Mouse (Mus musculus): ENCODE measurements around the gene Olfr596. TPM values are rescaled to one million over a fixed set of nuclear protein-coding genes. Genes with fewer than 3 reads are reported as not detected.
"Not testable (repeated sequence)": the region's sequence is repeated elsewhere in the genome, so short reads cannot be mapped to it uniquely, and the experiment has no call there.

Olfr596 gene
- not detected in 2 replicates for polyA plus RNA-seq (2012)

GRCm38 (mm10) chr7:103305348-103305747 is at the start of gene Olfr596:
Gene Olfr596 (plus strand): TSS chr7:103305648.
- H3K9me3 ChIP-seq (ENCODE audit: control insufficient read depth, low read length); H3K4me1 ChIP-seq (ENCODE audit: control insufficient read depth); H3K27me3 ChIP-seq (ENCODE audit: control insufficient read depth); H3K36me3 ChIP-seq (ENCODE audit: control insufficient read depth); H3K4me3 ChIP-seq (replicated peaks): not testable (repeated sequence)

GRCm38 (mm10) chr7:103316015-103316414 is 10.6 kb downstream of the Olfr596 start, which contains the start of gene Olfr597:
Gene Olfr597 (plus strand): TSS chr7:103316315.
- not testable (repeated sequence) for H3K4me1 ChIP-seq (ENCODE audit: control insufficient read depth); H3K9me3 ChIP-seq (ENCODE audit: control insufficient read depth, low read length); H3K36me3 ChIP-seq (ENCODE audit: control insufficient read depth); H3K4me3 ChIP-seq (replicated peaks); H3K27me3 ChIP-seq (ENCODE audit: control insufficient read depth)

DNA sequence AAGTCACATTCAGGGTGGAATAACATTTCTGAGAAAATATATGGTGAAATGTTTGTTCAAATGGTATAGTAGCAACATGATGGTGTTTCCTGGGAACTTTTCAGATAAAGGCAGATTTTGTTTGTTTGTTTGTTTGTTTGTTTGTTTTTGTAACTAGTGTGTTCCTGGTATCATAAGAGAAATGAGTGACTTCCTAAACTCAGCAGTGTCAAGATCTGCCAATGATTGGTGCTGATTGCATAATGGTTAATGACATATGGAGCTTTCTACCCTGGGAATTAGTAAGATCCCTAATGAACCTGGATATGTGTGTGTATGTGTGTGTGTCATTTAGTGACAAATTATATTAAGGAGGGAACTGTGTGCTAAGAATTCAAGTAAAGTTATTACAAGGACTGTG is 17.8 kb downstream of the Olfr596 start, which contains the start of gene Olfr598:
Olfr598 (plus strand) TSS at position 301 of the 400 bp plus-strand sequence.
- H3K9me3 ChIP-seq (ENCODE audit: control insufficient read depth, low read length): no peaks in the 10 kb centered on the region
- H3K27me3 ChIP-seq (ENCODE audit: control insufficient read depth): no peaks in the 10 kb centered on the region
- no peaks in the 10 kb centered on the region for H3K4me1 ChIP-seq (ENCODE audit: control insufficient read depth)
- TF ChIP-seq GATA1 (IDR thresholded peaks at IDR 0.05; ENCODE audit: low read length) (no peak), TAL1 (IDR thresholded peaks at IDR 0.05; ENCODE audit: low read length) (no peak)
- H3K36me3 ChIP-seq (ENCODE audit: control insufficient read depth): no peaks in the 10 kb centered on the region
- no peak within 1 kb of the TSS for H3K4me3 ChIP-seq (replicated peaks)

GRCm38 (mm10) chr7:103335617-103336016 is 30.2 kb downstream of the Olfr596 start, which contains the start of gene Olfr599:
Gene Olfr599 (plus strand): TSS chr7:103335917.
- Histone ChIP-seq H3K4me3 (replicated peaks) (no peak within 1 kb of the TSS), H3K27me3 (ENCODE audit: control insufficient read depth) (no peaks in the 10 kb centered on the region), H3K36me3 (ENCODE audit: control insufficient read depth) (no peaks in the 10 kb centered on the region), H3K9me3 (ENCODE audit: control insufficient read depth, low read length) (no peaks in the 10 kb centered on the region), H3K4me1 (ENCODE audit: control insufficient read depth) (no peaks in the 10 kb centered on the region)
- TF ChIP-seq GATA1 (IDR thresholded peaks at IDR 0.05; ENCODE audit: low read length) (no peak), TAL1 (IDR thresholded peaks at IDR 0.05; ENCODE audit: low read length) (no peak)

DNA sequence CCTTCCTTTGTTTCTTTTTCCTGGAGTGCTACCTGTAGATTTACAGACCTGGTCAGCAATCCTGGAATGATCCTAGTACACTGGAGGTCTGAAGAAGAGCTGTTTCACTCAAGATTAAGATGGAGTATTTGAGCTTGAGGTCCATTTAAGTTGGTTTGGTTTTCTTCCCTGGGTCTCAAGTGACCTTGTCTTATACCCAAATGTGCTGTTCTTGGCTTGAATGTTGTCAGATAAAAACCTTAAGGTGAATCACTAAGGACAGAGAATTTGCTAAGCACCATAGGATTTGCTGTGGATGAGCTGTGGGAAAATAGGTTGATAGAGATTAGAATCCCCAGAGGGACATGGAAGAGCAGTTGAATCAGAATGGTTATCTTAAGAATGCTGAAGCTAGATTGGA is 44.1 kb downstream of the Olfr596 start, which contains the start of gene Olfr600:
Olfr600 (minus strand) TSS at position 101 of the 400 bp plus-strand sequence.
- Histone ChIP-seq H3K36me3 (ENCODE audit: control insufficient read depth) (no peaks in the 10 kb centered on the region), H3K9me3 (ENCODE audit: control insufficient read depth, low read length) (no peaks in the 10 kb centered on the region), H3K4me1 (ENCODE audit: control insufficient read depth) (no peaks in the 10 kb centered on the region), H3K27me3 (ENCODE audit: control insufficient read depth) (no peaks in the 10 kb centered on the region), H3K4me3 (replicated peaks) (no peak within 1 kb of the TSS)
- TF ChIP-seq GATA1 (IDR thresholded peaks at IDR 0.05; ENCODE audit: low read length): no peak
- TF ChIP-seq TAL1 (IDR thresholded peaks at IDR 0.05; ENCODE audit: low read length): no peak

Other genes starting within 250 kb of the Olfr596 start
- gene Olfr584, start 223.8 kb upstream of the Olfr596 start, polyA plus RNA-seq (2012): not detected in 2 replicates
- gene Olfr585, start 207.9 kb upstream of the Olfr596 start, polyA plus RNA-seq (2012): not detected in 2 replicates
- gene Olfr586, start 180.0 kb upstream of the Olfr596 start, polyA plus RNA-seq (2012): 0.01 TPM in 1 of 2 replicates, not detected in the other
- not detected in 2 replicates for gene Olfr588-ps1, start 164.8 kb upstream of the Olfr596 start, polyA plus RNA-seq (2012)
- gene Olfr589, start 149.3 kb upstream of the Olfr596 start, polyA plus RNA-seq (2012): not detected in 2 replicates
- gene Olfr591, start 127.3 kb upstream of the Olfr596 start, polyA plus RNA-seq (2012): not detected in 2 replicates
- not detected in 2 replicates for gene Olfr592, start 120.8 kb upstream of the Olfr596 start, polyA plus RNA-seq (2012)
- not detected in 2 replicates for gene Olfr593, start 93.8 kb upstream of the Olfr596 start, polyA plus RNA-seq (2012)
- gene Olfr594, start 88.7 kb upstream of the Olfr596 start, polyA plus RNA-seq (2012): 0.02 TPM in 1 of 2 replicates, not detected in the other
- gene Usp17ld, start 53.1 kb upstream of the Olfr596 start, polyA plus RNA-seq (2012): not detected in 2 replicates
- gene Olfr597, start 10.7 kb downstream of the Olfr596 start, polyA plus RNA-seq (2012): not detected in 2 replicates
- 0.04 TPM in 1 of 2 replicates, not detected in the other for gene Olfr598, start 17.9 kb downstream of the Olfr596 start, polyA plus RNA-seq (2012)
- not detected in 2 replicates for gene Olfr599, start 30.3 kb downstream of the Olfr596 start, polyA plus RNA-seq (2012)
- gene Olfr600, start 44.0 kb downstream of the Olfr596 start, polyA plus RNA-seq (2012): not detected in 2 replicates
- not detected in 2 replicates for gene Olfr601, start 57.0 kb downstream of the Olfr596 start, polyA plus RNA-seq (2012)
- gene Olfr603, start 80.5 kb downstream of the Olfr596 start, polyA plus RNA-seq (2012): not detected in 2 replicates
- gene Usp17lc, start 109.4 kb downstream of the Olfr596 start, polyA plus RNA-seq (2012): not detected in 2 replicates
- not detected in 2 replicates for gene Olfr605, start 139.8 kb downstream of the Olfr596 start, polyA plus RNA-seq (2012)
- gene Olfr606, start 143.4 kb downstream of the Olfr596 start, polyA plus RNA-seq (2012): not detected in 2 replicates
- gene Olfr607, start 158.5 kb downstream of the Olfr596 start, polyA plus RNA-seq (2012): not detected in 2 replicates
- not detected in 2 replicates for gene Olfr608, start 164.2 kb downstream of the Olfr596 start, polyA plus RNA-seq (2012)
- not detected in 2 replicates for gene Olfr609, start 192.4 kb downstream of the Olfr596 start, polyA plus RNA-seq (2012)
- gene Olfr610, start 206.5 kb downstream of the Olfr596 start, polyA plus RNA-seq (2012): not detected in 2 replicates
- not detected in 2 replicates for gene Olfr611, start 215.2 kb downstream of the Olfr596 start, polyA plus RNA-seq (2012)
- not detected in 2 replicates for gene Olfr612, start 237.1 kb downstream of the Olfr596 start, polyA plus RNA-seq (2012)
- gene Olfr613, start 242.4 kb downstream of the Olfr596 start, polyA plus RNA-seq (2012): not detected in 2 replicates

Measured in erythroblast, embryonic 14.5 days (primary cell).